Mouse (Mus musculus): Measurements from ENCODE around the gene Mrtfa. TPM values are rescaled to one million over a fixed set of nuclear protein-coding genes. Genes with fewer than 3 reads are reported as not detected.
"Not testable (repeated sequence)": the region's sequence is repeated elsewhere in the genome, so short reads cannot be mapped to it uniquely, and the experiment has no call there.

The Mrtfa gene
- polyA plus RNA-seq, 1 experiment from 2014 or later = 18.0 TPM

DNA sequence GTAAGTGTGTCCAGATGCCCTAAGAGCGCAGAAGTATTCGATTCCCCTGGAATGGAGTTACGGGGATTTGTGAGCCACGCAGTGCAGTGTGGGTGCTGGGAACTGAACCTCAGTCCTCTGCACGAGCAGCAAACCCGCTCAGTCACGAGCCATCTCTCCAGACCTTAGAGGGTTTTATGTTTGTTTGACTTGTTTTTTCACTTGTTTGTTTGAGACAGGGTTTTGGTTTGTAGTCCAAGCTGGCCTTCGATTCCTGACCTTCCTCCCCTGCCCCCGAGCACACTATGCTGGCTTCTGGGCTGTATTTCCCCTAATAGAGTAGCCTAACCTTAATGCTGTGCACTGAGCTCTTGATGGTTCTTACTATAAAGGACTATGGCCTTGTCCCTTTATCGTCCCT is 34.5 kb upstream of the Mrtfa start:
- no peak for ATAC-seq
- Histone ChIP-seq H3K4me3 (replicated peaks) (no peak overlapping the region), H3K27ac (no peak overlapping the region), H3K36me3 (no peaks in the 10 kb centered on the region), H3K27me3 (replicated peaks) (no peaks in the 10 kb centered on the region), H3K9me3 (no peaks in the 10 kb centered on the region), H3K4me1 (replicated peaks) (no peaks in the 10 kb centered on the region), H3K4me2 (replicated peaks) (no peak overlapping the region), H3K9ac (no peak overlapping the region)
- WGBS = 83% methylated on average over 10 of the region's 10 CpGs

DNA sequence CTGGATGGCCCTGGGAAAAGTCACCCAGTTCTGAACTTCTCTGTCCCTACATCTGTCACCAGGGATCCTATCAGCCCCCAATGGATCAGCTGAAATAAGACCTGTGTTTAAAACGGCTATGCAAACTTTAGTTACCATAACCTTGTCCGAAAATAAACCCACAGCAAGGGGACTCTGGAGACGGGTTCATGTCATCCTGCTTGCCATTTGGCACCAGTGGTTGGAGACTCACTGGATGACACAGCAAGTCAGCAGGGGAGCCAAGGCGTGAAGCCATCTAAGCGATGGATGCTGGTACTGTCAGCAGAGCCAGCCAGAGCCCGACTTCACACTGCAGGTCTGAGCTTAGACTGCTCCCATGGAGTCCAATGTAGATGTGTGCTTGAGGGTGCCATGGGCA is 30.9 kb upstream of the Mrtfa start:
- no peak overlapping the region for H3K27ac ChIP-seq
- H3K4me1 ChIP-seq (replicated peaks) = no peaks in the 10 kb centered on the region
- 69% methylated on average over 6 of the region's 6 CpGs for WGBS
- H3K4me3 ChIP-seq (replicated peaks) = no peak overlapping the region
- H3K9ac ChIP-seq = no peak overlapping the region
- no peaks in the 10 kb centered on the region for H3K9me3 ChIP-seq
- no peaks in the 10 kb centered on the region for H3K36me3 ChIP-seq
- no peak for ATAC-seq
- H3K4me2 ChIP-seq (replicated peaks) = no peak overlapping the region
- H3K27me3 ChIP-seq (replicated peaks) = no peaks in the 10 kb centered on the region

DNA sequence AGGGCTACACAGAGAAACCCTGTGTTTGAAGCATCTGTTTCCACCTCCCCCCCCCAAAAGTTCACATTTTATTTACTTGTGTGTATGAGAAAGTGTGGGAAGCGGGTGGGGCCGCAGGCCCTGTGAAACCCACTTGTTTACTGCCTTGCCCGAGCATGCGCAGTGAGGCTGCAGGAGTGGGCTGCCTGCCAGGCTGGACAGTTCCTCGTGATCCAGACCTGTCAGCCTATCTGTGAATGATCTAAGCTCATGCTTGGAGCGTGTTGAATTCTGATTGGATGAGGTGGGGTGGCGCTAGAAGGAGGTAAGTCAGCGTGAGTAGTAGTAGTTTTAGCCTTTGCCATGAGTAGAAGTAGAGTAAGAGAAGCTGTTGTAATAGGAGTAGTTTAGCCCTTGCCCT is 29.5 kb upstream of the Mrtfa start:
- H3K4me1 ChIP-seq (replicated peaks); H3K27ac ChIP-seq; H3K9ac ChIP-seq; H3K4me3 ChIP-seq (replicated peaks); H3K36me3 ChIP-seq; H3K4me2 ChIP-seq (replicated peaks); H3K9me3 ChIP-seq; ATAC-seq; H3K27me3 ChIP-seq (replicated peaks): not testable (repeated sequence)
- WGBS = 67% methylated on average over 8 of the region's 8 CpGs

DNA sequence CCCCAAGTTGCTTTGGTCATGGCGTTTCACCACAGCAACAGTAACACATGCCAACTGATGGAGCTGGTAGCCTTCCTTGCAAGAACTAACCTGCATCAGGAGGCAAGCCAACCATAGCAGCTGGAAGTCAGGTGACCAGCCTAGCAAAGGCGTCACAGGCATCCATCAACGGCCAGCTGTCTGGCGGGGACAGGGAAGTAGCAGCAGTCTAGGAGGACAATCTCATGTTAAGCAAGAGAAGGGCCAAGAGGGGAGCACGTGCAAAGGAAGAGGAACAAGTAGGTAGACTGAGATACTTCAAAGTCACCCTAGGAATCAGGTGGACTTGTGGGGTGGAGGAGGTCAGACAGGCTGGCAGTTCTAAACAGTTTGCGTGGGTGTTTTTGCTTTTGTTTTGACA is 28.5 kb upstream of the Mrtfa start:
- H3K36me3 ChIP-seq = no peaks in the 10 kb centered on the region
- no peak overlapping the region for H3K27ac ChIP-seq
- H3K4me2 ChIP-seq (replicated peaks) = no peak overlapping the region
- no peak overlapping the region for H3K4me3 ChIP-seq (replicated peaks)
- no peaks in the 10 kb centered on the region for H3K4me1 ChIP-seq (replicated peaks)
- no peaks in the 10 kb centered on the region for H3K9me3 ChIP-seq
- H3K27me3 ChIP-seq (replicated peaks) = no peaks in the 10 kb centered on the region
- no peak overlapping the region for H3K9ac ChIP-seq
- WGBS = 71% methylated on average over 6 of the region's 6 CpGs
- no peak for ATAC-seq

DNA sequence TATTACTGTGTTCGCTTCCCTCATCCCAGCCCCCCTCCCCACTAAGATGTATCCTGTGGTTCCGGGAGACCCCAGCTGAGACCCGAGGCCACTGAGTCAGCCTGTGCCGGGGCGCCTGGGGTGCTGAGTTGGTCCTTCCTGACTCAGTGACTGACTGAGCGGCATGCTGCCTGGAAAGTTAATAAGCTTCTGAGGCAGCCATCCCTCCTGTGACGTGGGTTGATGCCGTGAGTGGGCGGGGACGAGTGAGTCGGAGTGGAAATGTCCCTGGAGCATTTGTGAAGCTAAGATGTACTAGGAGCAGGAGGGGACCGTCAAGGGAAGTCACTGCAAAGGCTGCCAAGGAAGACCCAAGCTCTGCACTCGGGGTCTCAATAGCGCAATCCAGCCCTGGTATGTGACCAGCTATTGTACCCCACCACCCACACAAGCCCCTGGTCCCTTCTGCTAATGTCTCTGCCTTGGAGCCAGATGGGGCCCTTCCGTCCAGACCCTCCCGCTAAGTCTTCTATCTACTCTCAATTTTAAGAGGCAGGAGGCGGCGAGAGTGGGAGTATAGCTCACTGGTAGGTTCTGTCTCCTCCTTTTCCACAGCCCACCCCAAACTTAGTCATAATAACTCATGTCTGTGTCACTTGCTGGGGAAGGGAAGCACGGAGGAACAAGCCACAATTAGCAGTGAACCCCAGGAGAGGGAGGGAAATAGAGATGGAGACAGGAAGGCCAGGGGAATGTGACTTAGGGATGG is 26.5 kb upstream of the Mrtfa start:
- H3K4me2 ChIP-seq (replicated peaks) = no peak overlapping the region
- no peaks in the 10 kb centered on the region for H3K36me3 ChIP-seq
- ATAC-seq = no peak
- H3K4me1 ChIP-seq (replicated peaks) = no peaks in the 10 kb centered on the region
- no peaks in the 10 kb centered on the region for H3K27me3 ChIP-seq (replicated peaks)
- H3K4me3 ChIP-seq (replicated peaks) = no peak overlapping the region
- no peak overlapping the region for H3K9ac ChIP-seq
- H3K9me3 ChIP-seq = no peaks in the 10 kb centered on the region
- no peak overlapping the region for H3K27ac ChIP-seq
- WGBS = 84% methylated on average over 19 of the region's 19 CpGs

DNA sequence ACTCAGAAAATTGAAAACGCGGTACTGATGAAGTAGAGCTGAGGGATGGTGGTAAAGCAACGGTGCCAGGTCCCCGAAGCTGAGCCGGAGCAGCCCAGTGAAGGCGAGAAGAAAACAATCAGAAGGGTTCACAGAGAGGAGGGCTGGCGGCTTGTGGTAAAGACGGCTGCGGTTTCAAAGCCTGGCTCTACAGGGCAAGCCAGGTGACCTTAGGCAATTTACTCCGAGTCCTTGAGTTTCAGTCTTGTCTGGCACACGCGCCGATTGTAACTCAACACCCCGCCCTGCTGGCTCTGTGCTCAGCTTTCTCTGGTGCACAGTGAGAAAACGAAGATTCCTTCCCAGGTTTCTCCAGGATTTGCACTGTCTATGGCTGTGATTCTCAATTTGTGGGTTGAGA is 22.4 kb upstream of the Mrtfa start:
- Histone ChIP-seq H3K9me3 (no peaks in the 10 kb centered on the region), H3K4me3 (replicated peaks) (no peak overlapping the region), H3K27ac (no peak overlapping the region), H3K36me3 (no peaks in the 10 kb centered on the region), H3K27me3 (replicated peaks) (no peaks in the 10 kb centered on the region), H3K9ac (no peak overlapping the region), H3K4me1 (replicated peaks) (no peaks in the 10 kb centered on the region), H3K4me2 (replicated peaks) (no peak overlapping the region; the same call in 1 of the 2 replicates)
- 0 out of 2 replicates have a peak, but pooled peaks have one; percentile 39 for ATAC-seq
- 46% methylated on average over 15 of the region's 15 CpGs for WGBS

DNA sequence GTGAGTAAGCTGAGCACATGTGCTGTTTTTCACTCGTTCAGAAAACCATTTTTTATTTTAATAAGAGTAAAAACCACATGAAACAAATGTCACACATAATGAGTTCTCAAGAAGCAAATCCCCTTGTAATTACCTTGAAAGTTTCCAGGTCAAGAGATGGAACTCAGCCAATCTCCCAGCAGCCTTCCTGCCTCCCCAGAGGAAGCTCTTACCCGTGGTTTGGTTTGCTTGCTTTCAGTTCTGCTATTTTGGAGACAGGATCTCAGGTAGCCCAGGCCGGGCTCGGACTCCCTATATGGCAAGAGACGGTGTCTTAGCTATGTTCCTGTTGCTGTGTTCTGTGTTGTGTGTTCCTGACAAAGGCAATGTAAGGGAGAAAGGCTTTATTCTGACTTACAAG is 19.9 kb upstream of the Mrtfa start:
- no peak for ATAC-seq
- no peaks in the 10 kb centered on the region for H3K4me1 ChIP-seq (replicated peaks)
- no peak overlapping the region for H3K9ac ChIP-seq
- H3K4me3 ChIP-seq (replicated peaks) = no peak overlapping the region
- H3K9me3 ChIP-seq = no peaks in the 10 kb centered on the region
- H3K27me3 ChIP-seq (replicated peaks) = no peaks in the 10 kb centered on the region
- no peak overlapping the region for H3K27ac ChIP-seq
- H3K4me2 ChIP-seq (replicated peaks) = no peak overlapping the region
- no peaks in the 10 kb centered on the region for H3K36me3 ChIP-seq
- 69% methylated on average over 5 of the region's 5 CpGs for WGBS

DNA sequence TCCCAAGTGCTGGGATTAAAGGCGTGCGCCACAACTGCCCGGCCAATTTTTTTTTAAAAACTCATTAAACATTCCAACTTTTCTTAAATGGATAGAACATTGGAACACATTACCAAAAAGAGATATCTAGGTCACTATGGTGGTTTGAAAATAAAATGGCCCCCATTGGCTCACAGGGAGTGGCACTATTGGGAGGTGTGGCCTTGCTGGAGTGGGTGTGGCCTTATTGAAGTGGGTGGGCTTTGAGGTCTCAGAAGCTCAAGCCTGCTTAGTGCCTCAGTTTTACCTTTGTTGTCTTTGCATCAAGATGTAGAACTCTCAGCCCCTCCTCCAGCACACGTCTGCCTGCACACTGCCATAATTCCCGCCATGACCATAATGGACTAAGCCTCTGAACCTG is 11.9 kb upstream of the Mrtfa start:
- H3K4me2 ChIP-seq (replicated peaks) = no peak overlapping the region
- H3K27ac ChIP-seq = no peak overlapping the region
- 98% methylated on average over 5 of the region's 5 CpGs for WGBS
- H3K27me3 ChIP-seq (replicated peaks) = no peaks in the 10 kb centered on the region
- no peaks in the 10 kb centered on the region for H3K36me3 ChIP-seq
- H3K9ac ChIP-seq = no peak overlapping the region
- no peak for ATAC-seq
- no peak overlapping the region for H3K4me3 ChIP-seq (replicated peaks)
- no peaks in the 10 kb centered on the region for H3K9me3 ChIP-seq
- H3K4me1 ChIP-seq (replicated peaks) = no peaks in the 10 kb centered on the region

DNA sequence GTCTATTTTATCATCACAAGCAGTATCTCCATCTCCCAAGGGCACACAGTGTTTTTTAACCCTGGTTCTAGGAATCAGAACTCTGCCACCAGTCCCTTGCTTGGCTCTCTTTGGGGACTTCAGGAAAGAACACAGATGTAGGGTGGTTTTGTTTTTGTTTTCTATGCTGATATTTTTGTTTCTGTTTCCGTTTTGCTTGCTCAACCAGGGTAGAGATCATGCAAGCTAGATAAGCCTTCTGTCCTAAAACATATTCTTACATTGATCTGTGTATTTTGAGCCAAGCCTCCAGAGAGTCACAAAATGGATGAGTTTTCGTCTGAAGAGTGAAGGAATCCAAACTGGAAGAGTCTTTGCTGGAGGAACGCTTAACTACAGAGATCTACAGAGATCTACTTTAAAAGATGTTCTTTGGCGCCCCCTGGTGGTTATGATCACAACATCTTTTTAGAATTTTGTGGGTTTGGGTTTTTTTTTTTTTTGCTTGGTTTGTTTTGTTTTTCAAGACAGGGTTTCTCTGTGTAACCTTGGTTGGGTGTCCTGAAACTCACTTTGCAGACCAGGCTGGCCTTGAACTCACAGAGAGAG is 8.9 kb upstream of the Mrtfa start:
- Histone ChIP-seq H3K4me1 (replicated peaks) (no peaks in the 10 kb centered on the region), H3K4me2 (replicated peaks) (no peak overlapping the region), H3K27ac (no peak overlapping the region), H3K36me3 (no peaks in the 10 kb centered on the region), H3K9me3 (no peaks in the 10 kb centered on the region), H3K27me3 (replicated peaks) (no peaks in the 10 kb centered on the region), H3K9ac (no peak overlapping the region), H3K4me3 (replicated peaks) (no peak overlapping the region)
- no peak for ATAC-seq
- 21% methylated on average over 4 of the region's 4 CpGs for WGBS

DNA sequence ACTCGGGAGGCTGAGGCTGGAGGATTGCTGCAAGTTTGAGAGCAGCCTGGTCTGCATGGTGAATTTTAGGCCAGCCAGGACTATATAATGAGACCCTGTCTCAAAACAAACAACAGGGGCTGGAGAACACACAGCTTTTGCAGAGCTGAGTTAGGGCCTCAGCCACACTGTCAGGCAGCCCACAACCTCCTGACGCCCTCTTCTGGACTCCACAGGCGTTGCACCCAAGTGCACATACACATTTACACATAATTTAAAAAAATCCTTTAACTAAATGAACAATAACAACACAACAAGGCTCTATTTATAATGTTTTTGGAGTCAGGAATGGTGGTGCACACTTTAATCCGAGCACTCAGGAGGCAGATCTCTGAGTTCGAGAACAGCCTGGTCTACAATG is 7.9 kb upstream of the Mrtfa start:
- no peak for ATAC-seq
- Histone ChIP-seq H3K36me3 (no peaks in the 10 kb centered on the region), H3K9me3 (no peaks in the 10 kb centered on the region), H3K4me2 (replicated peaks) (no peak overlapping the region), H3K9ac (no peak overlapping the region), H3K4me3 (replicated peaks) (no peak overlapping the region), H3K27me3 (replicated peaks) (no peaks in the 10 kb centered on the region), H3K4me1 (replicated peaks) (no peaks in the 10 kb centered on the region), H3K27ac (no peak overlapping the region)
- 94% methylated on average over 5 of the region's 5 CpGs for WGBS

DNA sequence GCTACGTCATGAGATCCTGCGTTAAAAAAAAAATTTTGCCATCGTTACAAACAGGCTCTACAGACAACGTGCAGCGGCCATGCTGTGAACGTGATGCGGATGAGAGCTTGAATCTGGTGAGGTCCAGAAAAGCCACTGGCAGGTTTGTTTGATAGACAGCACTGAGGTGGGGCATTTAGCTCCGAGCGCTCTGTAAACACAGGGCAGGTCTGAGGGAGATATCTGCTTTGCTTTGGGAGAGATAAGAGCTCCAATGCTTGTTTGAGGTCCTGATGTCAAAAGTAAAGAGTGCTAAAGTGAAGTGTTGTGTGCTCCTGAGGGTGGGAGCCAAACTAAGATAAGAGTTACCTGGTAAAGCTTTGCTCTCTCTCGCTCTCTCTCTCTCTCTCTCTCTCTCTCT is 6.6 kb upstream of the Mrtfa start:
- Histone ChIP-seq H3K4me3 (replicated peaks) (no peak overlapping the region), H3K4me2 (replicated peaks) (no peak overlapping the region), H3K9me3 (no peaks in the 10 kb centered on the region), H3K9ac (no peak overlapping the region), H3K27ac (no peak overlapping the region), H3K36me3 (no peaks in the 10 kb centered on the region), H3K4me1 (replicated peaks) (peaks cover 2% of the 10 kb centered on the region), H3K27me3 (replicated peaks) (no peaks in the 10 kb centered on the region)
- 62% methylated on average over 10 of the region's 10 CpGs for WGBS
- ATAC-seq = peak; percentile 46; the same call in 1 of the 2 replicates

DNA sequence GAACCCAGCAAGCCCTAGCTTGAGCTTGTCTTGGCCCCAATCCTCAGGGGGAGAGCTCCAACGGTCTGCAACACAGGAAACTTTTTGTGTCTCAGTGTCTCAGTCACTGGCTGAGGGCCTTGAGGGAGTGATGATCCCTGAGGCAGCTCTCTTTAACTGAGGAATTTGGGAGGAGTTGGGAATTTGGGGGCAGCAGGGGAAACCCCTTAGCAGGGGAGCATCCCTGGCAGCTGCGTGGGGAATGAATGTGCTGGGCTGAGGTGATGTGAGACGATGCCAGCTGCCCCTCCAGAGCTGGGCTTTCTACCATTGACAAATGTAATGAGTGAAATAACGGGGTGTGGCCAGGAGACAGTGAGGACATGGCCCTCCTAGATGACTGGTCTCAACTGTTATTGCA is 4.9 kb upstream of the Mrtfa start:
- H3K4me1 ChIP-seq (replicated peaks) = peaks cover 11% of the 10 kb centered on the region
- no peak overlapping the region for H3K27ac ChIP-seq
- H3K9me3 ChIP-seq = no peaks in the 10 kb centered on the region
- H3K4me3 ChIP-seq (replicated peaks) = no peak overlapping the region
- no peak for ATAC-seq
- H3K4me2 ChIP-seq (replicated peaks) = no peak overlapping the region
- no peaks in the 10 kb centered on the region for H3K27me3 ChIP-seq (replicated peaks)
- WGBS = 51% methylated on average over 4 of the region's 4 CpGs
- H3K9ac ChIP-seq = no peak overlapping the region
- H3K36me3 ChIP-seq = no peaks in the 10 kb centered on the region

DNA sequence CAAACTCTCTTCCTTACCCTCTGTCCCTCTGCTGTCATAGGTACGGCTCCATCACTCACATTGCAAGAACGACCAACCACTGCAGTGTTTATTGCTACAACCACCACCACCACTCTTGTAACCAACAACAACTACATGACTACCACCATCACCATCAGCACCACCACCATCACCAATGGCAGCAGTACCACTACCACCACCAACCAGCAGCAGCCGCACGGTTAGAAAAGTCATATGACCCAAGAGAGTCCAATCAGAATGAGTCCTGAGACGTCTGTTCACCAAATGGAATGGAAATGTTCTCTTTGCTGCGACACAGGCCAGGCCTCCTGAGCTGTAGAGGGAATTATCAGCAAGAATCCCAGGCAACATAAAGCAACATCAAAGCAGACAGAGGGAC is 4.2 kb upstream of the Mrtfa start:
- ATAC-seq = no peak
- peaks cover 13% of the 10 kb centered on the region for H3K4me1 ChIP-seq (replicated peaks)
- H3K9me3 ChIP-seq = no peaks in the 10 kb centered on the region
- H3K36me3 ChIP-seq = no peaks in the 10 kb centered on the region
- H3K9ac ChIP-seq = no peak overlapping the region
- H3K4me3 ChIP-seq (replicated peaks) = no peak overlapping the region
- 93% methylated on average over 6 of the region's 6 CpGs for WGBS
- no peak overlapping the region for H3K27ac ChIP-seq
- H3K4me2 ChIP-seq (replicated peaks) = no peak overlapping the region
- no peaks in the 10 kb centered on the region for H3K27me3 ChIP-seq (replicated peaks)

All from intestine, embryonic 15.5 days (tissue).